Mouse (Mus musculus): ENCODE measurements around the gene Cybrd1.

GRCm38 (mm10) chr2:71102621-71103291 is 15.0 kb upstream of the Cybrd1 start:
- no peak for TF ChIP-seq CTCF (IDR thresholded peaks at IDR 0.05; ENCODE audit: insufficient read depth, low read length)
- TF ChIP-seq POLR2A (IDR thresholded peaks at IDR 0.05; ENCODE audit: borderline replicate concordance, extremely low read depth, low read depth, low read length): no peak
